Mouse (Mus musculus): ENCODE results near the gene Klrc3. TPM values are rescaled to one million over a fixed set of nuclear protein-coding genes. Genes with fewer than 3 reads are reported as not detected.

Gene Klrc3
- not detected for polyA plus RNA-seq (2017; shearing (Covaris generic))

GRCm38 (mm10) chr6:129643237-129643636, at the start of gene Klrc3:
TSS of gene Klrc3 (minus strand) at chr6:129643337.

DNA sequence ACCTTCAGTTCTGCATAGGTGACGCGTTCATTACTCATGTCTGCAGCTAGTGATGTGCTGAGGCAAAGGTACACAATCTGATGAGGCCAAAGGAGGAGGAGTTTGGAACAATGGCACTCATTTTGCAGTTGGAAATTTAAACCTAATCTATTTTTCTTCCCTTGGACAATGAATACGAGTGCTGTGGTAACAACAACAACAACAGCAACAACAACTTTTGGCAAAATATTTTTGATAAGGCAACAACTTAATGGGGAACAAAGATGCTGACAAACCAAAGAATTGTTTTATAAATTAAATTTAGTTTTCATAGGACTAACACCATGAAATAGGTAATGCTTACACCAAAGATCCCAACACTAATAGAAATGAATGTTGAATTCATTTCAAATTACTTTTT, 35.7 kb upstream of the Klrc3 start, which contains the start of gene Klrc1:
Klrc1 (minus strand) TSS at position 101 of the 400 bp plus-strand sequence.

GRCm38 (mm10) chr6:129660589-129660988, 17.5 kb upstream of the Klrc3 start, which contains the start of gene Klrc2:
TSS of gene Klrc2 (minus strand) at chr6:129660689.

GRCm38 (mm10) chr6:129623735-129624134, 19.4 kb downstream of the Klrc3 start, which contains the start of gene Klrk1:
TSS of gene Klrk1 (minus strand) at chr6:129623864.

DNA sequence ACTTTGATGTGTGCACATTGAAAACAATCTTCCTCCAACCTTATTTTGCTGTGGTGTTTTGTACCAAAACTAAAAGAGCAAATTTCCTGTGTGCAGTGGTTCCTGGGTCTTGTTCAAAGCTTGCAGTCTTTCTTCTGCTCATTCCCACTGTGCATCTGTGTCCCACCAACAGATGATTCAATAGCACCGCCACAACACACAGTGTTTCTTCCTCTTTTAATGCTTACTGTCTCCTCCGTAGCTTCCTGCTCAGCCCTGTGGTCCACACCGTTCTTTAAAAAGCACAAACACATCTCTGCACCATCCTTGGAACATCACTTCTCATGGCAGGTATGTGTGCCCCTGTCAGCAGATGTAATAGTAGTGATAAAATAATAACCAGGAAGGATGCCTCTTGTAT, 51.6 kb downstream of the Klrc3 start, which contains the start of gene Klrd1:
Klrd1 (plus strand) TSS at position 275 of the 400 bp plus-strand sequence.

Other genes starting within 250 kb of the Klrc3 start
- 0.09 TPM for gene Clec1b, start 246.0 kb downstream of the Klrc3 start, polyA plus RNA-seq (2017; shearing (Covaris generic))
- gene Clec9a, start 234.5 kb downstream of the Klrc3 start, polyA plus RNA-seq (2017; shearing (Covaris generic)), result not detected
- gene Clec1a, start 191.3 kb downstream of the Klrc3 start, polyA plus RNA-seq (2017; shearing (Covaris generic)), result not detected
- gene Olr1, start 136.2 kb downstream of the Klrc3 start, polyA plus RNA-seq (2017; shearing (Covaris generic)), result 0.10 TPM
- not detected for gene Tmem52b, start 130.8 kb downstream of the Klrc3 start, polyA plus RNA-seq (2017; shearing (Covaris generic))
- 33.1 TPM for gene Gabarapl1, start 110.2 kb downstream of the Klrc3 start, polyA plus RNA-seq (2017; shearing (Covaris generic))
- gene Klre1, start 65.4 kb downstream of the Klrc3 start, polyA plus RNA-seq (2017; shearing (Covaris generic)), result 0.51 TPM
- gene Klrd1, start 51.6 kb downstream of the Klrc3 start, polyA plus RNA-seq (2017; shearing (Covaris generic)), result 29.8 TPM
- 82.6 TPM for gene Klrk1, start 19.5 kb downstream of the Klrc3 start, polyA plus RNA-seq (2017; shearing (Covaris generic))
- gene Klrc2, start 17.4 kb upstream of the Klrc3 start, polyA plus RNA-seq (2017; shearing (Covaris generic)), result 5.6 TPM
- 104 TPM for gene Klrc1, start 35.6 kb upstream of the Klrc3 start, polyA plus RNA-seq (2017; shearing (Covaris generic))
- gene Klri1, start 73.8 kb upstream of the Klrc3 start, polyA plus RNA-seq (2017; shearing (Covaris generic)), result not detected
- 0.31 TPM for gene Klri2, start 97.1 kb upstream of the Klrc3 start, polyA plus RNA-seq (2017; shearing (Covaris generic))
- not detected for gene Gm156, start 140.9 kb upstream of the Klrc3 start, polyA plus RNA-seq (2017; shearing (Covaris generic))
- gene Gm17631, start 219.3 kb upstream of the Klrc3 start, polyA plus RNA-seq (2017; shearing (Covaris generic)), result not detected
- not detected for gene Klra17, start 233.3 kb upstream of the Klrc3 start, polyA plus RNA-seq (2017; shearing (Covaris generic))

Data from effector memory CD4-positive, alpha-beta T cell, adult 5 months (primary cell).